Mouse (Mus musculus) lung, adult 2 months (tissue): ENCODE data around the gene Klhl29. TPM values are rescaled to one million over a fixed set of nuclear protein-coding genes. Genes with fewer than 3 reads are reported as not detected.

Source experiments
- DNase-seq: peaks from one replicate; pipeline ENCODE4 v3.0.0; 2022
- H3K4me1 ChIP-seq: fragments of 200-500 bp; 2 replicates; pipeline ENCODE4 v1.6.1; 2011; ENCODE audit warnings: low read length; ENCODE audit not compliant: control insufficient read depth, insufficient read depth
- H3K4me3 ChIP-seq: fragments of 200-500 bp; replicated peaks from 2 replicates; pipeline ENCODE3; 2011; ENCODE audit warnings: low read depth, mild to moderate bottlenecking, control low read depth, low read length; ENCODE audit errors: extremely low read depth
- CTCF ChIP-seq: fragments of 200-500 bp; IDR thresholded peaks from 2 replicates; pipeline ENCODE4 v1.5.1; 2011; ENCODE audit warnings: mild to moderate bottlenecking, low read length, control low read depth; ENCODE audit not compliant: insufficient read depth
- POLR2A ChIP-seq: fragments of 200-500 bp; IDR thresholded peaks from 2 replicates; pipeline ENCODE4 v1.6.1; 2011; ENCODE audit warnings: low read depth, mild to moderate bottlenecking, control low read depth, low read length, borderline replicate concordance; ENCODE audit errors: extremely low read depth
- WGBS: fragments of 180-500 bp; shearing (Covaris S2); methylation state at CpG from one replicate; pipeline ENCODE4 v1.1.7; 2018; 5-methylcytosine and 5-hydroxymethylcytosine counted together
- polyA plus RNA-seq: library from polyadenylated mRNA; depleted of rRNA; stranded (reverse); fragments of >200 nt; gene quantifications from 2 replicates; pipeline ENCODE4 v1.2.3, GENCODE M21; 2012; rRNA removed

The Klhl29 gene
- polyA plus RNA-seq, result 4.6 and 6.1 TPM in 2 replicates

- peak; percentile 77 for DNase-seq
- 3% methylated on average over 65 of the region's 66 CpGs for WGBS
- Histone ChIP-seq H3K4me3 (peak within 1 kb of the TSS; percentile 62), H3K4me1 (0 out of 2 replicates have a peak, but pooled peaks cover 2% of the 10 kb centered on the region)
- TF ChIP-seq POLR2A (peak; percentile 53; the same call in 1 of the 2 replicates), CTCF (no peak)
Observed at GRCm38 (mm10) chr12:5375616-5376461, at the start of gene Klhl29. TSS of gene Klhl29 (minus strand) at chr12:5375682.

- Histone ChIP-seq H3K4me1 (no peaks in the 10 kb centered on the region), H3K4me3 (no peak overlapping the region)
- TF ChIP-seq CTCF (no peak), POLR2A (no peak)
- WGBS, result 67% methylated on average over 4 of the region's 4 CpGs
- no peak for DNase-seq
Observed at GRCm38 (mm10) chr12:5425276-5425675, 49.8 kb upstream of the Klhl29 start.

GRCm38 (mm10) chr12:5415806-5416205 is 40.3 kb upstream of the Klhl29 start:
- WGBS, result 53% methylated on average over 3 of the region's 3 CpGs
- H3K4me3 ChIP-seq, result no peak overlapping the region
- TF ChIP-seq POLR2A, result no peak
- TF ChIP-seq CTCF, result no peak
- no peak for DNase-seq
- no peaks in the 10 kb centered on the region for H3K4me1 ChIP-seq

GRCm38 (mm10) chr12:5413976-5414375 is 38.5 kb upstream of the Klhl29 start:
- H3K4me1 ChIP-seq, result no peaks in the 10 kb centered on the region
- DNase-seq, result no peak
- no peak overlapping the region for H3K4me3 ChIP-seq
- TF ChIP-seq POLR2A, result no peak
- no peak for TF ChIP-seq CTCF

- TF ChIP-seq POLR2A, result no peak
- no peak for TF ChIP-seq CTCF
- WGBS, result 69% methylated on average over 13 of the region's 13 CpGs
- Histone ChIP-seq H3K4me3 (no peak overlapping the region), H3K4me1 (no peaks in the 10 kb centered on the region)
- DNase-seq, result no peak
Observed at GRCm38 (mm10) chr12:5411761-5412537, 36.5 kb upstream of the Klhl29 start.

GRCm38 (mm10) chr12:5411346-5411745 is 35.9 kb upstream of the Klhl29 start:
- no peak for DNase-seq
- Histone ChIP-seq H3K4me1 (no peaks in the 10 kb centered on the region), H3K4me3 (no peak overlapping the region)
- 72% methylated on average over 4 of the region's 4 CpGs for WGBS
- no peak for TF ChIP-seq POLR2A
- TF ChIP-seq CTCF, result no peak

GRCm38 (mm10) chr12:5410391-5411115 is 35.1 kb upstream of the Klhl29 start:
- H3K4me3 ChIP-seq, result no peak overlapping the region

GRCm38 (mm10) chr12:5407175-5407574 is 31.7 kb upstream of the Klhl29 start:
- WGBS, result 80% methylated on average over 8 of the region's 8 CpGs
- DNase-seq, result no peak
- no peak overlapping the region for H3K4me3 ChIP-seq
- H3K4me1 ChIP-seq, result no peaks in the 10 kb centered on the region
- no peak for TF ChIP-seq POLR2A
- TF ChIP-seq CTCF, result no peak

More at GRCm38 (mm10) chr12:5410391-5411115, 35.1 kb upstream of the Klhl29 start:
- peak; percentile 67 for DNase-seq
- no peaks in the 10 kb centered on the region for H3K4me1 ChIP-seq
- 9% methylated on average over 16 of the region's 16 CpGs for WGBS
- TF ChIP-seq POLR2A, result no peak
- TF ChIP-seq CTCF, result peak; percentile 78

GRCm38 (mm10) chr12:5397423-5397822 is 21.9 kb upstream of the Klhl29 start:
- TF ChIP-seq POLR2A (no peak), CTCF (no peak)
- WGBS, result 25% methylated on average over 5 of the region's 5 CpGs
- no peak overlapping the region for H3K4me3 ChIP-seq
- no peaks in the 10 kb centered on the region for H3K4me1 ChIP-seq
- DNase-seq, result no peak
